Mouse (Mus musculus) left cerebral cortex, postnatal 14 days (tissue): ENCODE data around the gene Uspl1. TPM values are rescaled to one million over a fixed set of nuclear protein-coding genes. Genes with fewer than 3 reads are reported as not detected.
A peak's percentile ranks its signal among the peaks of the same experiment; 100 is the strongest.
"Not testable (repeated sequence)": the region's sequence is repeated elsewhere in the genome, so short reads cannot be mapped to it uniquely, and the experiment has no call there.

Experiments
- DNase-seq, 2 experiments: peaks; one replicate each; pipeline ENCODE4 v3.0.0; 2021 to 2022; ENCODE audit warnings: low spot score in 2 of 2, mixed read lengths in 1 of 2
- intact Hi-C: fragments of 180-260 bp; cut with DNase I; formaldehyde crosslinking; loops from one replicate; pipeline ENCODE4 v1.15.1; 2025
- long read RNA-seq, 2 experiments: library from polyadenylated mRNA; stranded (forward); transcript quantifications; one replicate each; pipeline ENCODE4 v2.0.0; 2021
- total RNA-seq, 2 experiments: library from RNA; stranded (reverse); gene quantifications; 2 replicates each; pipeline ENCODE4 v1.2.3; 2021

The Uspl1 gene
- 10 to 100 TPM; 43.6 to 48.1 TPM for total RNA-seq
- long read RNA-seq, experiment 1, transcript Uspl1-205 (8 exons, 3,792 nt): major isoform, 10 of 27 reads
- long read RNA-seq, experiment 1, partial matches to known transcripts: 12 of 27 reads
- long read RNA-seq, experiment 1, other reads (novel, unspliced or antisense): 3 of 27 reads
- long read RNA-seq, experiment 2, transcript Uspl1-205 (8 exons, 3,792 nt): major isoform, 6 of 23 reads
- long read RNA-seq, experiment 2, partial matches to known transcripts: 12 of 23 reads
- long read RNA-seq, experiment 2, other reads (novel, unspliced or antisense): 2 of 23 reads

- intact Hi-C loops: loop anchor here (2.0 to 10.0 kb wide), 3 partner anchors 133 to 372 kb away; partner anchors contain the start of gene Wdr95
- peak; percentile 99 for DNase-seq
These were observed at the start of gene Uspl1, which contains the start of gene Hmgb1 for GRCm38 (mm10) chr5:149184104-149184843. Gene Uspl1, plus strand, starts transcription at chr5:149184350. Gene Hmgb1, minus strand, starts transcription at chr5:149184489.

GRCm38 (mm10) chr5:149134751-149135454, 49.2 kb upstream of the Uspl1 start:
- DNase-seq: no peak
- intact Hi-C loops: no loop called here

DNA sequence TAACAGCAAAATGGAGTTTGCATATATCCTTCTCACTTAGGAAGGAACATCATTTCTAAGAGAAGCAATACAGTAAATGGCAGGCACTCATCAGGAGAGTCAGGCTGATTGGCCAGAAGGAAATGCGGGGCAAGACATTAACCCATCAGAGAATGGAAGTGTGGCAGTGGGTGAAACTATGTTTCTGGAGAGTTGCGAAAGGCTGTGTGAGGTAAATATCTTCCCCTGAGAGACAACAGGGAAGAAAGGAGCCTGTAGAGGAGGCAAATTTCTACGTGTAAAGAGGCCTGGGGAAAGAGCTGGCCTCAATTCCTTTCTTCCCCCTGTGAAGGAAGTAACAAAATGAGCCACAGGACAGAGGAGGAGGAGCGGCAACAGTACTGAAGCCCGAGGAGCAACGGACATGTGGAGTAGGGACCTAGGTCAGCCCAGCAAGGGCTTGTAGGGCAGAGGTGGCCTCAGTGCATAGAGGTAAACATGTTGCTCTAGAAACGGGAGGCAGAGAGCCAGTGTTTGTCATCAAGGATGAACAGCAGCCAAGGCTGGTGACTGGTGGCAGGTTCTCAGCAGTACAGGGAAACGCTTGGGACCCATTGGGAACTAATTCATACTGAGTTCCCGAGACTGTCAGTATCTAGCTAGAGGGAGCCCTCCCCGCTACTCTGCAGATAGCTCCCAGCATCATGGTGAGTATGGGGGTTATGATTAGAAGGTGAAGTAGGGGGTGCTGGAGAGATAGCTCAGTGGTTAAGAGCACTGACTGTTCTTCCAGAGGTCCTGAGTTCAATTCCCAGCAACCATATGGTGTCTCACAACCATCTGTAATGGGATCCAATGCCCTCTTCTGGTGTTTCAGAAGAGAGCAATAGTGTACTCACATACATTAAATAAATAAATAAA, 48.4 kb upstream of the Uspl1 start:
- intact Hi-C loops: no loop called here
- no peak for DNase-seq

GRCm38 (mm10) chr5:149136933-149137365, 47.2 kb upstream of the Uspl1 start:
- intact Hi-C loops: no loop called here
- DNase-seq: no peak

DNA sequence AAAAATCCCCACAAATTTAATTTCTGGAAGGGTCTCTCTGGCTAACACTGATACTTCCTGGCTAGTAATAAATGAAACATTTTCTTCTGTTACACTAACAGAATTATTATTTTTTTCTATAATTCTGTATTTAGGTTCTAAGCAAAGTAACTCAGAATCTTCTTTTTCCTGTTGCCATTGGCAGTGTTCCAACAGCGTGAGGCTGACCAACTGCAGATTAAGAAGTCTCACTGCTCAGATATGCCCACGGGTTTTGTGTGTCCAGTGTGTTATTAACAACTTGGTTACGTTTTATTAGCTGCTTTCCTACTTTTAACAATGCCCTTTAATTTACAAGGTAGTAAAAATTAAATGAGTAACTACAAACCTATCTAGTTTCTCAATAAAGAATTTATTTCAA, 46.7 kb upstream of the Uspl1 start:
- DNase-seq: no peak
- intact Hi-C loops: no loop called here

DNA sequence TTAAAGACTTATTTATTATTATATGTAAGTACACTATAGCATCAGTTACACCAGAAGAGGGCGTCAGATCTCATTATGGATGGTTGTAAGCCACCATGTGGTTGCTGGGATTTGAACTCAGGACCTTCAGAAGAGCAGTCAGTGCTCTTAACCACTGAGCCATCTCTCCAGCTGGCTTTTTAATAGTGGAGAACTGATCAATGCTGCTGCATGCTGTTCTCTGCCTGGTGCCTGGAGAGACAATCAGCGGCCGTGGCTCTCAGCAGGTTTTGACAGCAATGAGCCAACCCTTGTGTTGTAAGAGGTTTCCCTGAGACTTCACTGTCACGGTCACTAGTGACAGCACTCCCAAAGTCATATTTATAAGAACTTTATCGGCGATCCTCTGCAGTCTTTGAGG, 46.1 kb upstream of the Uspl1 start:
- DNase-seq, intact Hi-C loops: not testable (repeated sequence)

- no peak for DNase-seq
- intact Hi-C loops: no loop called here
These were observed 43.8 kb upstream of the Uspl1 start for GRCm38 (mm10) chr5:149140336-149140735.

- DNase-seq, intact Hi-C loops: not testable (repeated sequence)
These were observed 43.0 kb upstream of the Uspl1 start for GRCm38 (mm10) chr5:149141155-149141554.

GRCm38 (mm10) chr5:149143766-149144375, 40.3 kb upstream of the Uspl1 start:
- intact Hi-C loops: no loop called here
- peak; percentile 47 to 64 for DNase-seq

GRCm38 (mm10) chr5:149146691-149147090, 37.5 kb upstream of the Uspl1 start:
- intact Hi-C loops: no loop called here
- no peak for DNase-seq

GRCm38 (mm10) chr5:149147386-149148000, 36.7 kb upstream of the Uspl1 start:
- DNase-seq: no peak
- intact Hi-C loops: no loop called here

DNA sequence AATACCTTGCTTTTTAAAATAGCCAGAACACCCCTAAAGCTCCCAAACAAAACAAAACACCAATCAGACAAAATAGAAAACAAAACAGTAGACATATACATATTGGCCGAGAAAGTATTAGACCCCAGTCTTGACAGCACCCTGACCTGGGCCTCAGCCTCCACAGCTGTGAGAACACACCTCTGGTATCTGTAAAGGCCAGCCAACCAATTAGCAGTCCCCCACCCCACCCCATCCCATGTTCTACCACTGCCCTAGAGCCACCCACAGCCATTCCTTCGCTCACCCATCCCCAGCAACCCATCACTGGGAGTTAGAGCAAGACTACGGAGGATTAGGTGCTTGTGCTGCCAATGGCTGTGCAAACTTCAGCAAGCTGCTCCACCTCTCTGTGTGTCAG, 33.3 kb upstream of the Uspl1 start:
- no peak for DNase-seq
- intact Hi-C loops: no loop called here

DNA sequence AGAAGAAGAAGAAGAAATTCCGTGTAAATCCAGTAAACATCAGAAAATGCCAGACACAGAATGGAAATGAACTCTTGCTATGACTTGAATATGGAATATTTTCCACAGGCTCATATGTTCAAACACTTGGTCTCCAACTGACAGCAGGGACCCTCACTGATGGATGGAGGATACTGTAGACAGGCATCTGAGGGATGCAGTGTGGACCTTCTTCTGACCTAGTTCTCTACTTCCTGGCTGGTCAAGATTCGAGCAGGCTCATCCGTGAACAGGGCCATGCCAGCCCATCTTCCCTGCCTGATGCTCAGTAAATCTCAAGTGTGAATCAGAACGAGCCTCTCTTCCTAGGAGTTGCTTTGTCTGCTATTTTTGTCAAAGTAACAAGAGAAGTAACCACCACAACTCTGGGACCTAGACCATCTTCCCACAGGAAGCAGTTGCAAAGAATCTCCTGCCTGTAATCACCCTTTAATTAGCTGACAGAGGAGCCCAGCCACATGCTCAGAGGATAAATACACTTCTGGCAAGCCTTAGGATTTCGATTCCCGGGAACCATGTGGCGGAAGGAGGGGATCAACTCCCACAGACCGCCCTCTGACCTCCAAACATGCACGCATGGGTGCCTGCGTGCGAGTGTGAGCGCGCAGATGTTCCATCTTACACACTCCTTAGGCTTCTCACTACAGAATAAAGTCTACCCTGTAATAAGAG, 31.9 kb upstream of the Uspl1 start:
- no peak for DNase-seq
- intact Hi-C loops: no loop called here

DNA sequence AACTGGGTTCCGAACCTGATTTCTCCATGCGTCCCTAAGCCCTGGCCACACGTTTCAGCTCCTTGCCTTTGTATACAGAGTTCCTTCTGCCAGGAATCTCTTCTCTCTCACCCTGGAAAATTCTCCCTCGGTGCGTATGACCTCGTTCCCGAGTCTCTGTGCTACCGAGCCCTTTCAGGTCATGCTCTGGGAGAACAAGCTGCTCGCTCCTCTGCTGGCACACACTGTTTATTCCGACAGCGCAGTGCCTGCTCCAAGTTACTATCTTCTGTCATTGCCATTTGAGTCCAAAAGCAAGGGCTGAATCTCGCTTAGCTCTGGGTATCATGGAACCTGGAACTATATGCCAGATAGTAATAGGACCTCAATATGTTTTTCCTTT, 31.4 kb upstream of the Uspl1 start:
- DNase-seq: no peak
- intact Hi-C loops: no loop called here

DNA sequence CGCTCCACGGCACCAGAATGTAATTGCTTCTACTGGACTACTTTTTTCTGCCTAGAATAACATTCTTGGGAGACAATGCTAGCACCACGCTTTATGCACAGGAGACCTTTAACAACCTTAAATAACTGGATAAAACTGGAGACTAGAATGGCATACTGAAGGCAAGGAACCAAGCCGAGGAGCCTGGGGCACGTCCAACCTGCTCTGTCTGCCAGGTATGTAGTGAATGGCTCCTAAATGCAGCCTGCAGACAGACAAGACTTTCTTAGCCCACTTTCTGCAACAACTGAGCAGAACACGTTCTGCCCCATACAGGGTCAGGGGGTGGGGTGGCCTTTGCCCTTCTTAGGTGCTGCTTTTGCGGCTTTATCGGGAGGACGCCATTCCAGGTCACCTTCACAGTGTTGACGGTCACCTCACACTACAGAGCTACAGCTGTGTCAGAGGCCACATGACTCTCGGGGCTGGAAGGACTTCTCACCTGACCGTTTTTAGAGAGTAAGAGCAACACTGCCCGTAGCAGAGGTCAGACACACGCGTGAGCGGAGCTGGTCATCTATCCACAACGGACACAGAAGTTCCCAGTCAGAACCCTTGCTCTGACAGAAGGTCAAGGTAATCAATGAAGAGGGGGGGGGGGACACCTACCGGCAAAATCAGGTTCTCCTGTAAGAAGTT, 27.1 kb upstream of the Uspl1 start:
- intact Hi-C loops: no loop called here
- no peak for DNase-seq

- no peak for DNase-seq
- intact Hi-C loops: no loop called here
These were observed 25.1 kb upstream of the Uspl1 start for GRCm38 (mm10) chr5:149159021-149159420.

GRCm38 (mm10) chr5:149160469-149160868, 23.7 kb upstream of the Uspl1 start:
- no peak for DNase-seq
- intact Hi-C loops: no loop called here
